Comparison of ENCODE assay signal across 42 mouse cellular contexts in genomic region chr19:12677812-12678211, GRCm38 (mm10). TPM values are rescaled to one million over a fixed set of nuclear protein-coding genes. Genes with fewer than 3 reads are reported as not detected.
"Had no signal": no experiment of that assay in that cellular context is flagged by ENCODE, and none has a peak within 500 bp of the region (broad histone marks: within the 10 kb centered on the region; RNA-seq: fewer than 3 reads in every experiment).

Gene Olfr1443 (plus strand): TSS chr19:12678112.

- H3K27ac ChIP-seq: heart, embryonic 10.5 days; heart, embryonic 13.5 days; heart, embryonic 15.5 days; hindbrain, embryonic 10.5 days; hindbrain, embryonic 12.5 days; hindbrain, embryonic 13.5 days; hindbrain, embryonic 14.5 days; hindbrain, embryonic 15.5 days; hindbrain, postnatal 0 days; intestine, embryonic 15.5 days; kidney, embryonic 15.5 days; kidney, postnatal 0 days; layer of hippocampus, adult 2 months; left cerebral cortex, adult 2 months had no signal

- H3K36me3 ChIP-seq: heart, embryonic 10.5 days; heart, embryonic 12.5 days; heart, embryonic 13.5 days; heart, embryonic 15.5 days; hindbrain, embryonic 10.5 days; hindbrain, embryonic 12.5 days; hindbrain, embryonic 13.5 days; hindbrain, embryonic 15.5 days; intestine, embryonic 15.5 days; kidney, embryonic 15.5 days had no signal

- H3K27me3 ChIP-seq: heart, embryonic 12.5 days; heart, embryonic 13.5 days; heart, embryonic 15.5 days; hindbrain, embryonic 12.5 days; hindbrain, embryonic 13.5 days; hindbrain, embryonic 15.5 days; intestine, embryonic 15.5 days; kidney, embryonic 15.5 days had no signal

- H3K4me3 ChIP-seq: heart, embryonic 10.5 days; heart, embryonic 12.5 days; heart, embryonic 13.5 days; heart, embryonic 15.5 days; hindbrain, embryonic 10.5 days; hindbrain, embryonic 12.5 days; hindbrain, embryonic 13.5 days; hindbrain, embryonic 15.5 days; intestine, embryonic 15.5 days; kidney, embryonic 15.5 days; layer of hippocampus, adult 2 months; left cerebral cortex, adult 2 months had no signal

- H3K4me1 ChIP-seq: heart, embryonic 10.5 days; heart, embryonic 12.5 days; heart, embryonic 13.5 days; heart, embryonic 15.5 days; hindbrain, embryonic 10.5 days; hindbrain, embryonic 12.5 days; hindbrain, embryonic 13.5 days; hindbrain, embryonic 15.5 days; intestine, embryonic 15.5 days; kidney, embryonic 15.5 days had no signal

- DNase-seq: heart, postnatal 10 days; heart, postnatal 14 days; heart, postnatal 36 days; heart, postnatal 4 days; kidney, adult 11 months; kidney, adult 18-20 months; kidney, adult 8-10 months; kidney, postnatal 10 days; kidney, postnatal 14 days; kidney, postnatal 25 days; kidney, postnatal 36 days; kidney, postnatal 4 days; layer of hippocampus, adult 9-11 months; layer of hippocampus, postnatal 36 days had no signal

RNA-seq across cellular contexts. Expression of gene Olfr1443, which starts in this region (rescaled TPM):
- polyA plus RNA-seq: heart, embryonic 10.5 days; heart, embryonic 11.5 days; heart, embryonic 12.5 days; heart, embryonic 13.5 days; heart, embryonic 14.5 days; heart, embryonic 15.5 days; heart, embryonic 16.5 days; heart, postnatal 0 days; hindbrain, embryonic 10.5 days; hindbrain, embryonic 11.5 days; hindbrain, embryonic 12.5 days; hindbrain, embryonic 13.5 days; hindbrain, embryonic 14.5 days; hindbrain, embryonic 15.5 days; hindbrain, embryonic 16.5 days; hindbrain, postnatal 0 days; inflammation-experienced regulatory T-cells, adult 6 months; intestine, embryonic 14.5 days; intestine, embryonic 15.5 days; intestine, embryonic 16.5 days; intestine, postnatal 0 days; kidney, embryonic 14.5 days; kidney, embryonic 15.5 days; kidney, embryonic 16.5 days; kidney, postnatal 0 days; large intestine, adult 2 months had no signal
